Mouse (Mus musculus): ENCODE results near the gene Fam168a.

The Fam168a gene

DNA sequence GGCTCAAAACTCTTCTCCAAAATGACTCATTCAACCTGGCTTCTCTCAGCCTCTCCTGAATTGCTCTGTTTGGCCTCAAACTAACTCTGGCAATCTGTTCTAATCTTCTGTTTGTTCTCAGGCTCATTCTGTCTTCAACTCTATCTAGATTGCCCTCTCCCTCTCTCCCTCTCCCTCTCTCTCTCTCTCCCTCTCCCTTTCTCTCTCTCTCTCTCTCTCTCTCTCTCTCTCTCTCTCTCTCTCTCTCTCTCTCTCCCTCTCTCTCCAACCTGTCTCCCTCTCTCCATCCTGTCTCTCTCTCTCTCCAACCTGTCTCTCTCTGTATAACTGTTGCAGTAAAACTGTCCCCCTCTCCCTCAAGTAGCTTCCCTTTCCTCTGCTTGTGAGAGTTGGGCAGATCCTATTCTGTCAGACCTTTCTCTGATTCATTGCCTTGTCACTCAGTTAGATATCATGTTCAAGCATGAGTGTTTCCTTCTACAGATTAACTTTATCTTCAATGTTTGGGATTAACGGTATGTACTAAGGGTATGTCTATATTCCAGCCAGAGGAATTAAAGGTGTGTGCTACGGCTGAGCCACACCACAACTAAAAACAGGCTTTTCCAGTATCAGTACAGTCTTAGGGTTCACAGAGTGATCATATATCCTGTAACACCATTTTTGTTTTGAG is 64.4 kb downstream of the Fam168a start:
- in situ Hi-C loops (cut with MboI, MseI) = loop anchor here (5.0 kb wide), 1 partner anchor 94 kb away; no protein-coding TSS in a partner anchor

DNA sequence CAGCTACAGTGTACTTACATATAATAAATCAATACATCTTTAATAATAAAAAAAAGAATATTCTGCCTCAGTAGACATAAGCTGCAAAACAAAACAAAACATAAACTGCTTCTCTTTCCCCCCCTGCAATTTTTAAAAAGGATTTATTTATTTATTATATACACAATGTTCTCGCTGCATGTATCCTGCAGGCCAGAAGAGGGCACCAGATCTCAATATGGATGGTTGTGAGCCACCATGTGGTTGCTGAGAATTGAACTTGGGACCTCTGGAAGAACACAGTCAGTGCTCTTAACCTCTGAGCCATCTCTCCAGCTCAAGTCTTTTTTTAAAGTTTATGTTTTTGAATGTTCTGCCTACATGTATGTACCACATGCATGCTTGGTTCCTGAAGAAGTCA is 67.8 kb downstream of the Fam168a start:
- in situ Hi-C loops (cut with MboI, MseI) = loop anchor here (5.0 kb wide), 1 partner anchor 97 kb away; no protein-coding TSS in a partner anchor

DNA sequence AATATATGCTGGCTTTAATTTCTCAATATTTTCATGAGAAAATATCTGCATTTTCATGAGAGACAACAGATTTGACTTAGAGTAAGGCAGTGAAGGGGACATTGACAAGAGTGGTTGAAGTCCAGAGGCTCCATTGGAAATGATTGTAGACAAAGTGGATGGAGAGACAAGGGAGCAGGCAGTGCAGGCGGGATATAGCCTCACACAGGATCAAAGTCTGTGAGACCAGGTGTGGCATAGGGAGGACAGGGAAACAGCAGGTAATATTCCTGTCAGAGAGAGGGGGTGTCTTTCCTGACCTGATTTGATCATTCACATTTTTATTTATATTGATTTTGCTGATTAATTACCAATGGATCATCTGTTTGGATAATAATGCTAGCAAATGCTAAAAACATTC is 69.4 kb downstream of the Fam168a start:
- in situ Hi-C loops (cut with MboI, MseI) = no loop called here

DNA sequence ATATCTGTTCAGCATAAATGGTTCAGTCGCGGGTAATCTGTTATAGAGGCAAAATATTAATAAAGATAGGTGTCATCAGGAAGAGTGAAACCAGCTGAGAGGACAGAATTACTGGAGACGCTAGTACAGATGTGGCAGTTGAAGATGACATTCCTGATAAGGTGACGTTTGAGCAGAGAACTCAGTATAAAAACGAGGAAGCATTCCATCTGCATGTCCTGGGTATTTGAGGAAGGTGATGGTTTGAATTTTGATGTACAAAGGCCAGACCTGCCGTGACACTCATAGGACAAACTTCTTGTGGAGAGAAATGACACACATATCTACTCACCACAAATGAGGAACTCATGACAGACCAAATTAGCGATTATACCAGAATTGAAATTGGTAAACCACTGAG is 73.8 kb downstream of the Fam168a start:
- in situ Hi-C loops (cut with MboI, MseI) = no loop called here

DNA sequence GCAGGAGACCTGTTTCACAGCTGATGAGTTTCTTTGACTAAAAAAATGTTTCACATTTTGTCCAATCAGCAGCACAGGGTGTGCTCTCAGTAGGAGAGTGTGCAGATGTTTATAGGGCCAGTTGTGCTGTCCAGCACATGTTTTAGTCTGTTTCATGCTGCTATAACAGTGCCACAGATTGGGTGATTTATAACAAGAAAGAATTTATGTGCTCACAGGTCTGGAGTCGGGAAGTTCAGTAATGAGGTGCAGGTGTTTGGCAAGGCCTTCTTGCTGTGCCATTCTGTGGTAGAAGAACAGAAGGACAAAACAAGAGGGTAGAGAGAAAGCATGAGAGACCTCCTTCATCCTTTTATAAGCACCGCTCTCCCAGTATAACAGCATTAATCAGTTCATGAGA is 78.2 kb downstream of the Fam168a start:
- in situ Hi-C loops (cut with MboI, MseI) = no loop called here

DNA sequence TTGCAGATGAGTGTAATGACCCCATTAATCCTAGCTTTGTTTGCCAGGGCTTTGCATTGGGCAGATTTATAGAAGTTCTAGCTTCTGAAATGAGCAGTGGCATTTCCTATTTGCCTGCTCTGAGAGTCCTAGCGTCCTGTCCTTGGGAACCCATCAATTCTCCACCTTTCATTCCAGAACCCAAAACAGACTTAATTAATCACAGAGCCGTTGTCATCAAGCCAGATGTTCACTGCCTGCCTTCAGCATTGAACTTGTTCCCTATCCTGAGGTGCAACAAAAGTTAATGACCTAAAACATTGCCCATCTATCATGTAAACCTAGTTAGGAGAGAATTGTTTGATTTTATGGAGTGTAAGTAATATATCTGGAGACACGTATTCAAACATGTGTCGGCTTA is 79.0 kb downstream of the Fam168a start:
- in situ Hi-C loops (cut with MboI, MseI) = no loop called here

DNA sequence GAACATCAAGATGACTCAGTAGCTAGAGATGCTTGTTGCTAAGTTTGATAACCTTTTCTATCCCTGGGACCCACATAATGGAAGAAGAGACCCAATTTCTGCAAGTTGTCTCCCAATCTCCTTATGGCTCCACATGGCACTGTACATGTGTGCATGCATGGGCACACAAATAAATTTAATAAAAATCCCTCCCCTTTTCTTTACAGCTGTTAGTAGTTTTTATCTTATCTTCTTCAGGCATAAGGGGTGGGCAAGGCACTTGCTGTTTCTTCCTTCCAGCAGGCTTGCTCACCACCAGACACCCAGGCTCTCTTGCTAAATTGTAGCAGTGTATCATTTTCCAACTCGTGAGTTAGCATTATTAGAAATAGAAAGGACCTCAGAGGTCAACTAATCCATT is 79.6 kb downstream of the Fam168a start:
- in situ Hi-C loops (cut with MboI, MseI) = no loop called here

DNA sequence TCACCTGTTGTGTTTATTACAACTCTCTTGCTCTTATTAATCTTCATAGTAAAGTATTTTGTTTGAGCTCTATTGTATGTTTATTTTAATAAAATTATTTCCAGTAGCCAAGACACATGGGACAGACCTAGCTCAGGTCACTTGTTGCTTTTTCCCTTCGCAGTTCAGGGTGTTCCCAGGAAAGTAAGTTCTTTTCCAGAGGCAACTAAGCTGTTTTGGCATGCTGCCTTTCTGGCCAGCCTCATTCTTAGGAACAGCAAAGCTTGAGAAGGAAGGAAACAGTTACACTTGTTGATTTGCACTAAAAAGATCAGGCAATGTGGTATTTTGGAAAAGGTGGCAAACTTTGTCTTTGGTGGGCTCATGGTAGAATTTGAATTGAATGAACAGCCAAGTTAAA is 81.9 kb downstream of the Fam168a start:
- in situ Hi-C loops (cut with MboI, MseI) = no loop called here

DNA sequence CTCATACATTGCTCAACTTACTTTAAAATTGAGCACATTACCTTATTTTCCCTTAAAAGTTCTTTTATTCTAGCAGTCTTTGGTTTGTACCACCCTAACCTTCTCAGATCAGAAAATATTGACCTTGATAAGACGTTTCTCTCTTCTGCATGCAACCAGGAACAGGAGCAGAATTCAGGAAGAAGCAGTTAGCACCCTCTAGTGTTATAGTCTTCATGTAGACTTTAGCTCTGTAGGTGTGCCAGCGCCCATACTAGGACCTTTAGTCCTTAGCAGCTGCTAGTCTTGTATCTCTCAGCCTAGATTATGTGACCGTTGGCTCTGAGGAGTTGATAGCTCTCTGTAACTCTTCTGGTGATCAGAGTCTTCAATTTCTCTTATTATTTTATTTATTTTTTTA is 92.4 kb downstream of the Fam168a start:
- in situ Hi-C loops (cut with MboI, MseI) = no loop called here

DNA sequence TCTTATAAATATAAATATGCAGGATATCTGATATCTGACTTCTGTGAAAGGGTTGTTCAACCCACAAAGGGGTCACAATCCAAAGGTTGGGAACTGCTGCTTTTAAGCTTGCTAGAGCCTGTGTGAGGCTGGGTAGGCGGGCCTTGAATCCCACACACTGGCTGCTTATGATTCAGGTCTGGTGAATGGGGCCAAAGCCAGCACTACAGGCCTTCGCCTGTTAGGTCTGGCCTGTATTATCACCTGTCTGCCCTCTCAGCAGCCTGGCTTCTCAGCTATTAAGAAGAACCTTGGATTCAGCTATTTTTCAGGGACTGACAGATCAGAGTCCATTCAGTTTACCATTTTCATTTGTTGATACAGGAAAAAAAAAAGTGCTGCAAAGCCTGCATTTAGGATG is 99.0 kb downstream of the Fam168a start:
- in situ Hi-C loops (cut with MboI, MseI) = no loop called here

DNA sequence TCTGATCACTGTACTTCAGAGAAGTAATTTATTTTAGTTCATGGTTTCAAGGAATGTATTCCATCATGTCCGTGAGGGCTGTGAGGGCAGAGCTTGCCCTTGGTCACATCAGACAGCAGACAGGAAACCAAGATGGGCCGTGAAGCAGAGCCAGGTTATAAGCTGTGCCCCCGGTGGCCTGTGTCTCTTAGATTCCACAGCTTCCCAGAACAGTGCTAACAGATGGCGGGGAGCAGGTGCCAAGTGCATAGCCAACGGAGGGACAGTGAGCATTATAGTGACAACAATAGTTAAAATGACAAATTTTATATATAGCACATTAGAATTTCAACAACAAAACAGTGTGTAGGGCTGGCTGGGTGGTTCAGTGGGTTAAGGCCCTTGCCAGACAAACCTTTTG is 105.5 kb downstream of the Fam168a start:
- in situ Hi-C loops (cut with MboI, MseI) = no loop called here

DNA sequence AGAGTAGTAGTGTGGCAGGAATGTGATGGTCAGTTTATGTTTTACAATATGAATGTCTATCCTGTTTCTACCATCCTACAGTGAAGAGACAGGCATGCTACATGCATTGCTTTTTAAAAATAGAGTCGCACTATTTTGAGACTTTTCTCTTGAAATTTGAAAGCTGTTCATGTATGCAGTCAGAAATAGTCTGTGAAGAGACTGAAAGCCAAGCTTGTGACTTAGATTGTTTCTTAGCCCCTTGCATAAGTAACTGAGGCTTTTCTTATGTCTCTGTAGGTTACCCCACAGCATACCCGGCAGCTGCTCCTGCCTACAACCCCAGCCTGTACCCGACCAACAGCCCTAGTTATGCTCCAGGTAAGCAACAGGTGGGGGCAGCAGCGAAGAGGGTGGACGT is 106.2 kb downstream of the Fam168a start:
- in situ Hi-C loops (cut with MboI, MseI) = no loop called here

DNA sequence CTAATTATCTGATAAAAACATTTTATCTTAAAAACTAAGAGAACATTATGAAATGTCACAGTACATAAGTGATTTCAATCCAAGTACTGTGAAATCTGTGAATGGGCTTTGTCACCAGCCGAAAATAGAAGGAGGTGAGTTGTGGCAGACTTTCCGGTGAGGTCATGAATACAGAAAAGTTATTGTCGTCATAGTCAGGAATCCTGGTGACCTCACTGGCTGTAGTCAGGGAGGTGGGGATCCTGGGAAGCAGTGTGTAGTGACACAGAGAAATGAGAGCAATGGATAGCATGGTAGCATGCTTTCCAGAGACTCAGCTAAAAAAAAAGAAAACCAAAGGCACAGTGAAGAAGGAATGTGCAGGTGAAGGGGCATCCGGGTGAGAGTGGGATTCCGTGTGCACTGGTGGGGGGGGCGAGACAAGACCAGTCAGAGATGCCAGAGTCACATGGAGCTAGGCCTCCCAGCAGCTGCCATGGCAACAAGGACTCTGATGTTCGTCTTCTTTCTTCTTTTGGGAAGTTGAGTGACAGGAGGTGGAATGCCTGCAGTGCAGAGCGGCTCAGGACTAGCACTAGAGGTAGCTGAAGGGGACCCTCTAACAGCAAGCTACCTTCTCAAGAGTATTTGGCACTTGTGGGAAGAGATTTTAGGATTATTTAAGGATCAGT is 109.6 kb downstream of the Fam168a start:
- in situ Hi-C loops (cut with MboI, MseI) = no loop called here

DNA sequence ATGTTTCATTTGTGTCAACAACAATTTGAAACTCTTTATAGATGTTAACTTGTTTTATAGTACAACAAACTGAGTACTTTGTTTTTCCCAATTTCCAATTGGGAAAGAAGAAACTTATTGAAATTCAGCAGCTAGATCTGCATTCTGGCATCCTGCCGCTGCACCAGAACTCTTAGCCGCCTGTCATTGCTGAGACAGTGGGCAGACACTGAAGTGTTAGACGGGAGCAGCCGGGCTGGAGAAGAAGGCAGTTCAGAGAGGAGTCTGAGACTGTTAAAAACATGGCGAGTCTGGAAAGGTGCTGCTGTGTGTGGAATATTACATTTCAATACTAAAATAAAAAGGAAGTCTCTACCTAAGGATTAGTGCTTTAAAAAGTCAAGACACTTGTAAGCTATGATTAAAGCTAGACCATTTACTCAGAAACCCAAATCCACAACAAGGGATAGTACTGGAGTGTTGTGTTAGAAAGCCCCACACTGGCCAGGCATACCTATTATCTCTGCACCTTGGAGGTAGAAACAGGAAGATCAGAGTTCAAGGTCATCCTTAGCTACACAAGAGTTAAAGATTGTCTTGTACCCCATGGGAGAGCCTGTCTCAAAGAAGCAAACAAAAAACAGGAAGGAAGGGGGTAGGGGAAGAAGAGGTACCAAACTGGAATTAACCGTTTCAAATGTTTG is 110.5 kb downstream of the Fam168a start:
- in situ Hi-C loops (cut with MboI, MseI) = no loop called here

DNA sequence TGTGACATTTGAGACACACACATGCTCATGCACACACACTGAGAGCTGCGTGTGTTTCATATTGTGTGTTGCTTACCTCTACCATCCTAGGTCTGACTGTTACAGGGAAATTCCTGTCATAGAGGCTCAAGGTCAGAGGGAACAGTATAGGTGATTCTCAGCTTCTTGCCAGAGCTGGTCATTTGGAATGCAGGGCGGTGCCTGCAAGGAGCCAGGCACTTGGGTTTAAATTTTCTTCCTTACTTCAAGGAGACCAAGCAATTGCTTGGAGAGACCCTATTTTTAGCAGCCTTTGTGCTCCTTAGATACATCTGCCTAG is 111.0 kb downstream of the Fam168a start:
- in situ Hi-C loops (cut with MboI, MseI) = no loop called here

DNA sequence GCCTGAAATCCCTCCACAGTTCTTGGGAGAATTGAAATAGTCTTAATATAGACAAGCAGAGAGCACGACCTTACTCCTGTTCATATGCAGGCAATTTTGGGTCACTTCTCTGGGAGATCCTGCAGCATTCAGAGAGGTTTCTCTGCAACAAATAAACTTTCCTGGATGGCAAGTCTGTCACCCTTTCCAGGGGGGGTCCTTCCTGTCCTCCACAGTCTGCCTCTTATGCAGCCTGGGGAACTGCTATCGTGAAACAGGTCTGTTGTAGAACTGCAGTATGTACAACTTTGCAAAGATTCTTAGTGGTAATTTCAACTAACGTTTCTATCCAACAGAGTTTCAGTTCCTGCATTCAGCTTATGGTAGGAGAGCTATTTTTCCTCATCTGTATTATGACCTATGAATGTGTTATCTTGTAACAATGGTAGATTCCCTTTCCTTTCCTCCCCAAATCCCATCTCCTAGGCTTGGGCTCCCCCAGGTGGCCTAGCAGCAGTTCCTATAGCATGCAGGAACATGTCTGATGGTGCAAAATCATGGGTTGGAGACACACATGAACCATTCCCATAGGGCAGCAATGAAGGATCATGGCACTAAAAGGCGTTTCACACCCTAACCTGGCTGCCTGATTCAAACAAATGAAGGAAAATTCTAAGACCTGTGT is 112.1 kb downstream of the Fam168a start:
- in situ Hi-C loops (cut with MboI, MseI) = no loop called here

DNA sequence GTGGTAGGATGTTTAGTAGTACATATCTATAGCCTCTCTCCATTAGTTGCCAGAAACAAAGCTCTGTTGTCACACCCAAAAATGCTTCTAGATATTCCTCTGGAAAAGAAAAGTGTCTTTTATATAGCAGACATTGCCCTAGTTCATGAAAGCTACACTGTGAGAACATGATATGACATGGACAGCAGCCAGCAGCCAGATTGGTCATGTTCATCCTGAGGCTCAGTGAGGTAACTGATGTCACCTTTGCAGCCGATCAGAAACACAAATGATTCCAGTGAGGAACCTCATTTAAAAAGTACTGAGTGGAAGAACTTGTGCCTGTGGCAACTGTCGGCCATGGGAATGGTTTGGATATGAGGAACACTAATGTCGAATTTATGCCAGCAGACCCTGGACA is 118.2 kb downstream of the Fam168a start:
- in situ Hi-C loops (cut with MboI, MseI) = no loop called here

DNA sequence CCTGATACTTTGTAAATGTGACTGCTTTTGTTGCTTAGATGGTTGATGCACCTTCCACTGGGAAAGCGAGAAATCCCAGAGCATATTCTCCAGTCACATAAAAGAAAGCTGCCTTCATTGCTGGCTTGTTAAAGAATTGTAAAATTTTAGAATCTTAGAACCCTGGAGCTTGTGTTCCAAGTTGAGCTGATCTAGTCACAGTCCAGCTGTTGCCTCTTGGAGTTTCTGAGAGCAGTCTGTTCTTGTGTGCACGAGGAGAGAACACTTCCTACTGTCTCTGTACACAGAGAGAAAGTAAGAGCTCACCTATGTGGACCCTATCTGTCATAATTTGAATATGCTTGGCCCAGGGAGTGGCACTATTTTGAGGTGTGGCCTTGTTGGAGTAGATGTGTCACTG is 122.1 kb downstream of the Fam168a start:
- in situ Hi-C loops (cut with MboI, MseI) = no loop called here

DNA sequence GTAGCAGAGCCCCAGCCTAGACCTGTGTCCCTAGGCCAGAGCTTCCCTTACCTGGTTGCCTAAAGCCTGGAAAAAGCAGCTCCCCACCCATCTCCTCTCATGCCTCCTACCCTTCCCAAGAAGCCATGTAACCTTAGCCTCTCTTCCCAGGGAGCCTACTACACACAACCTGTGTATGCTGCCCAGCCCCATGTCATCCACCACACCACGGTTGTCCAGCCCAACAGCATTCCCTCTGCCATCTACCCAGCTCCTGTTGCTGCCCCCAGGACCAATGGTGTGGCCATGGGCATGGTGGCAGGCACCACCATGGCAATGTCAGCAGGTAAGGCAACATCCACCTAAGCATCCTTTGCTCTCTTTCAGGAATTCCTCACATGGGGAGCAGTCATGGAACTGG is 127.4 kb downstream of the Fam168a start:
- in situ Hi-C loops (cut with MboI, MseI) = no loop called here

DNA sequence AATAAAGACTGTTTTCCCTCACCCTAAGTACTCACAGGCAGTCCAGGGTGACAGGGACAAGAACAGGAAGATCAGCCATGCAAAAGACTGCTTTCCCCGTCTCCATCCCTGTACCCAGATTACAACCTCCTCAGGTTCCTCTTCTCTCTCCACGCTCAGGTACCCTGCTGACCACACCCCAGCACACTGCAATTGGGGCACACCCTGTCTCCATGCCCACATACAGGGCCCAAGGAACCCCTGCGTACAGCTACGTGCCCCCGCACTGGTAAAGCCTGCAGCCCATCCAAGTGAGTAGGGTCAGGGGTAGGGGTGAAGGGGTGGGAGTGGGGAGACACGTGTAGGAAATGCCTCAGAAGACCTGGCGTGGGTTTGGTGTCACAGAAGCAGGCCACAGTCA is 128.7 kb downstream of the Fam168a start:
- in situ Hi-C loops (cut with MboI, MseI) = no loop called here

DNA sequence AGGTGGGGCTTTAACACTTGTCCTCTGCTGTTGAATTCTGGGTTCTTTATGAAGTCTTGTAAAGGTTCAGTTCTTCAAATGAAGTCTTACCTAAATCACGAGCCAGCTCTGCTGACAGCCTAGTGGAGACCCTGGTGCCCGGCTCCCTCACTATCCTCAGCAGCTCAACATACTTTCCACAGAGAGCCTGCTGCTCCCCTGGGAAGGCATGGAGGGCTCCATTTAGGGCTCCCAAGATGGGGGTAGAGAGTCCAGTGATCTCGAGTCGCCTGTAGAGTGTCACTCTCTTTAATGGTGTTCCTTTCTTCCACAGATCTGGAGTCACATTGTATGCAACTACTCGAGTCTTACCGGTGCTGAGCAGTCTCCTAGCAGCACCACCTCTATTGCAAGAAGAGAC is 129.3 kb downstream of the Fam168a start:
- in situ Hi-C loops (cut with MboI, MseI) = no loop called here

DNA sequence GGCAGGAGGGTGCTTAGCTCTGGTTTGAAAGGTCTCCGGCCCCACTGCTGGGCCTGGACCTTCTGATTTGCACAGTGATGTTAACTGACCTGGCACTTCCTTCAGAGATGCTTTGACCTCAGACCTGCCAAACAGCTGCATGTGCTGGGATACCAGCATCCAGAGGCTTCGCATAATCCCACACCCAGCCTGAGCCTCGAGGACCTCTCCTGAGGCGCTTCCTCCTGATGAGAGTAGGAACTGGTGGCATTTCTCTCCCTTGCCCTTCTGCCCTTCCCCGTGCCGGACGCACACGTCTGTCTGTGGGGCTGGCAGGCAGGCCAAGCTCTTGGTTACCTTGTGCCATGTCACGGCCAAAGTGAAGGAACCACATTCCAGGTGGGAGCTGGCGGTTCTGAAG is 130.2 kb downstream of the Fam168a start:
- in situ Hi-C loops (cut with MboI, MseI) = no loop called here

DNA sequence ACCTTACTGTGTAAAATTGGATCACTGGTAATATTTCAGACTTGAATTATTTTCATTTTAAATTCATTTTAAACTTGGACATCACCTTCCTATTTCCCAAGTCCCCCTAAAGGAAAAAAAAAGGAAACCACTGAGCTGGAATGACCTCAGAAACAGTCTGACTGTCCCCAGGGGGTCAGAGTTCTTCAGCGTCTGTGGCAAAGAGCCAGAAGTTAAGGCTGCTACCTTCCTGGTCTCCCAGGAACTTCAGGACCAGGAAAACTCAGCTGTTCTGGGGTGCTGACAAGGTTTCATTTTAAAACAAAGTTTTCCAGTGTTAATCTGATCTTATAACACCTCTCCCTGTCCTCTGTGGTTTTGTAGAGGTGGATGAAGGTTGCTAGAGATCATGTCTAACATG is 131.3 kb downstream of the Fam168a start:
- in situ Hi-C loops (cut with MboI, MseI) = no loop called here
